Mouse (Mus musculus) spleen, postnatal 14 days (tissue): Measurements from ENCODE around the gene Olfr470.
"Not testable (repeated sequence)": the region's sequence is repeated elsewhere in the genome, so short reads cannot be mapped to it uniquely, and the experiment has no call there.

ENCODE experiments used
- DNase-seq, 2 experiments: peaks; one replicate each; pipeline ENCODE4 v3.0.0; 2021 to 2022; ENCODE audit warnings: low spot score in 2 of 2

The Olfr470 gene

DNA sequence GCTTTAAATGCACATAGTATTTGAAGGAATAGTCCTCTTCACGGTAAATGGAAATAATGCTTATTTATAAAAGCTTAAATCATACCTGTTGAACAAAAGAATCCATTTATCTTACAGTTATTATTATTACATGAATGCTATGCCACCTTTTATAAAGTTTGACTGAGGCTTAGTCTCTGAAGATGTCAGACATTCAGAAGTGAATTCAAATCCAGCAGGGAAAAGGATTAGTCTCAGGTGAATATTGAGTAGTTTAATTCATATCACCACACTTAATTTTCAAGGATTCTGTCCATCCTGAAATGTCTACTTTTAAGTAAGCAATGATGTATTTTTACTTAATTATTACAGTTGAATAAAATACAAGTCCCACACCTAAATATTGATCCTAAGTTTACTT is at the start of gene Olfr470:
Gene Olfr470, minus strand, starts transcription at position 101 of the 400 bp plus-strand sequence.
- DNase-seq, result not testable (repeated sequence)

DNA sequence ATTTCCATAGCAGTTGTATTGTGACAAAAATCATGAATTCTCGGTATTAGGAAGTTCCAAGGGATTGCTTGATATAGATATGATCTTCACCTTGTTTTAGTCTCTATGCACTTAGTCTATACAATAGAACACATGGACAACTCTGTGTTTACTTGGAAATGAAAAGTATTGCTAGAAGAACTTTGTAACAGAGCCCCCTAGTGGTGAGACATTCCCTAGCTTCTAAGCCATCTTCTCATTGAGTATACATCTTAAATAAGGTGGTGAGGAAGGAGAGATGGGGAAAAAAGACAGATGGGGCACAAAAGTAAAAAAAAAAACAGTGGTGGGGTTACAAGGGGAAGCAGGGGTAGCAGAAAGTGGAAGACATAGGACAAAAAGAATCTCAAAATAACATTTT is 5.6 kb downstream of the Olfr470 start:
- DNase-seq, result no peak

DNA sequence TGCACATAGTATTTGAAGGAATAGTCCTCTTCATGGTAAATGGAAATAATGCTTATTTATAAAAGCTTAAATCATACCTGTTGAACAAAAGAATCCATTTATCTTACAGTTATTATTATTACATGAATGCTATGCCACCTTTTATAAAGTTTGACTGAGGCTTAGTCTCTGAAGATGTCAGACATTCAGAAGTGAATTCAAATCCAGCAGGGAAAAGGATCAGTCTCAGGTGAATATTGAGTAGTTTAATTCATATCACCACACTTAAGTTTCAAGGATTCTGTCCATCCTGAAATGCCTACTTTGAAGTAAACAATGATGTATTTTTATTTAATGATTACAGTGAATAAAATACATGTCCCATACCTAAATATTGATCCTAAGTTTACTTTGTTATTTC is 21.8 kb downstream of the Olfr470 start, which contains the start of gene Olfr469:
Gene Olfr469, minus strand, starts transcription at position 101 of the 400 bp plus-strand sequence.
- not testable (repeated sequence) for DNase-seq

DNA sequence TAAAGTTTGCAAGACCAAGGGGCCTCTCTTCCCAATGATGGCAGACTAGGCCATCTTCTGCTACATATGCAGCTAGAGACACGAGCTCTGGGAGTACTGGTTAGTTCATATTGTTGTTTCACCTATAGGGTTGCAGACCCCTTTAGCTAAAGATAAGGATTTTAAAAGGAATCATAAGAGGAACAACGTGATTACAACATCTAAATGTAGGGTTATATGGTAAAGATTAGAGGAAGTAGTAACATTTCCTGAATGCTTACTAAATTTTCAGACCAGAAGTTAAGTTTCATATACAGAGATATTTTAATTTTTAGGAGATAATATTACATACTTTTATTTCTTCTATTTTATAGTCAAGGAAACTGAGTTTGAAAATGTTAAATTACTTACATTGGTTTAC is 23.4 kb downstream of the Olfr470 start:
- not testable (repeated sequence) for DNase-seq

DNA sequence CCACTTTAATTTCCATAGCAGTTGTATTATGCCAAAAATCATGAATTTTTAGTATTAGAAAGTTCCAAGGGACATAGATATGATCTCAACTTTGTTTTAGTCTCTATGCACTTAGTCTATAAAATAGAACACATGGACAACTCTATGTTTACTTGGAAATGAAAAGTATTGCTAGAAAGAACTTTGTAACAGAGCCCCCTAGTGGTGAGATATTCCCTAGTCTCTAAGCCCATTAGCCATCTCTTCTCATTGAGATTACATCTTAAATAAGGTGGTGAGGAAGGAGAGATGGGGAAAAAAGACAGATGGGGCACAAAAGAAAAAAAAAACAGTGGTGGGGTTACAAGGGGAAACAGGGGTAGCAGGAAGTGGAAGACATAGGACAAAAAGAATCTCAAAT is 27.8 kb downstream of the Olfr470 start:
- DNase-seq, result no peak

DNA sequence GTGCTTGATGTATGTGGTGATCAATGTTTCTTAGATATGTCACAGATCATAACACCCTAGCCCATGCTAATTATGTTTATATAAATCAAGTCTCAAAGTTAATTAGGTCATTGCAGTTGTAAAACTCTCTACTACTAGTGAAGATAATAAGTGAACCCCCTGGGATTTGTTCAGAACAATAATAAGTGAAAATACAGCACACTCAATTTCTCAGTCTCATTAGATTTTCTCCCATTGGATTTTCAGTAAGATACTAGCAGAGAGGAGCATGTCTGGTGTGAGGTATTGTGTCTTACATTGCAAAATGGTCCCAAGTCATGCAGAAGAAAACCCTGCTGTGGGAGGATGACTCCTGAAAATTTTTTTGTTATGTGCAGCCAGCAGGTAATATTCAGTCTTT is 35.3 kb downstream of the Olfr470 start, which contains the start of gene Olfr467:
Gene Olfr467, plus strand, starts transcription at position 301 of the 400 bp plus-strand sequence.
- no peak for DNase-seq

DNA sequence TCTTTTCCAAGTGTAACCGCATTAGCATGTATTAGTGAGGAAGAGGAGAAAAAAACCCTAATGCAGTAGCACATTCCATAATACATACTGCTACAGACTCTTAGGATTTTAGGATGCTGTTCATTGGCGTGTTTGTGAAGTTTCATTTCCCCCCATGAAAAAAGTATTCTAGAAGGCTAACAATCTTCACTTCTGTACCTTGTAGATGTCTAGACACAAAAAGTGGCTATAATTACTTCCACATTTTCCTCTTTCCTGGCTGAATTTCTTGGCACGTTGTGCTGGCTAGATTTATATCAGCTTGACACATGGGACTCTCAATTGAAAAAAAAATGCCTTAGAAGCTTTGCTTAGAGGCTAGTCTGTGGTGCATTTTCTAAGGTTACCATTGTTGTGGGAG is 45.2 kb downstream of the Olfr470 start:
- DNase-seq, result no peak

DNA sequence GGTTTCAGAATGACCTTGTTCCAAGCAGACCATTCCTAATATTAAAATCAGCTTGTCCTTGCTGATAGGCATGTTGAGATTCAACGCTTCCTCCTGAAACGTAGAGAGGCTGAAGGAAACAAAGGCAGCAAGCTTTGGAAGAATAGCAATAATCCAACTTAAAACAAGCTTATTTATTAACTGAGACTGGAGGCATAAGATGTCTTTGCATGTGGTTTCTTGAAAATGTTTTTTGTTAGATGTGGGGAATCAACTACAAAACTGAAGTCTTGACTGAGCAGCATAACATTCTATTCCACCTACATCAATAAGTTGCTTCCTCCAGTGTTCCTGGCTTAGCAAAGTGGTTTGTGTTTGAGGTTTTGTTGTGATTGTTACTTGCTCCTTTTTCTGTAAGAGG is 46.2 kb downstream of the Olfr470 start, which contains the start of gene Ovch2:
Gene Ovch2, minus strand, starts transcription at position 101 of the 400 bp plus-strand sequence.
- no peak for DNase-seq

DNA sequence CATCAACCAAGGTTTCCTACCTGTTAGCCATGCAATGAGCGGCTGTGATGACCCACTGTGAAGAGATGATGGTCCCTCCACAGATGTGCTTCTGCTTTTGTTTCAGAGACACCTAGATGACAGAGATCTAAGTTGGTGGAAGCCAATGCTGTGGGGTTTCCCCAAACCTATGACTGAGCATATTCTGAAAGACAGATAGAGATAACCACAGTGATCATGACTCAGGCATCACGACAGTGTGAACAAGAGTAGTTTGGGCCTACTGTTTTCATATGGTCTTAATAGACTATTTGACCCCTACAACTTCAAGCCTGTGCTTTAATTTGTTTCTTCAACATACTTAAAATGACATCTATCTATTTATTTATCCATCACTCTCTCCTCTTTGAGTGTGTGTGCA is 50.8 kb downstream of the Olfr470 start:
- DNase-seq, result no peak
